Mouse (Mus musculus) neural tube, embryonic 15.5 days (tissue): ENCODE measurements at regions not wholly inside any gene's neighbourhood (a gene's known extent, or its start where the extent isn't known, plus 50 kb on each side); places are given as distances from the start of the nearest gene placed in this dataset.

Experiments used
- ATAC-seq: fragments of 200-750 bp; cut with Nextera tagmentation; 2 replicates; pipeline ENCODE4 v1.8.0; 2017; ENCODE audit warnings: mild to moderate bottlenecking, moderate TSS enrichment, moderate library complexity; ENCODE audit not compliant: low FRiP score
- H3K27ac ChIP-seq: fragments of 300-500 bp; sonication (generic); replicated peaks from 2 replicates; pipeline ENCODE4 v1.5.1; 2015; ENCODE audit warnings: mild to moderate bottlenecking, inconsistent platforms
- H3K27me3 ChIP-seq: fragments of 300-500 bp; sonication (generic); replicated peaks from 2 replicates; pipeline ENCODE4 v1.6.1; 2015; ENCODE audit warnings: inconsistent platforms
- H3K36me3 ChIP-seq: fragments of 300-500 bp; sonication (generic); 2 replicates; pipeline ENCODE4 v1.6.1; 2015; ENCODE audit warnings: inconsistent platforms
- H3K4me1 ChIP-seq: fragments of 300-500 bp; sonication (generic); 2 replicates; pipeline ENCODE4 v1.6.1; 2015; ENCODE audit warnings: inconsistent platforms
- H3K4me2 ChIP-seq: fragments of 300-500 bp; sonication (generic); 2 replicates; pipeline ENCODE4 v1.6.1; 2015; ENCODE audit warnings: inconsistent platforms, mild to moderate bottlenecking, moderate library complexity
- H3K4me3 ChIP-seq: fragments of 300-500 bp; sonication (generic); replicated peaks from 2 replicates; pipeline ENCODE4 v1.5.1; 2015; ENCODE audit warnings: mild to moderate bottlenecking, inconsistent platforms
- H3K9ac ChIP-seq: fragments of 300-500 bp; sonication (generic); replicated peaks from 2 replicates; pipeline ENCODE4 v1.6.1; 2015; ENCODE audit warnings: mild to moderate bottlenecking, inconsistent platforms
- H3K9me3 ChIP-seq: fragments of 300-500 bp; sonication (generic); replicated peaks from 2 replicates; pipeline ENCODE4 v1.6.1; 2016; ENCODE audit warnings: inconsistent platforms
- WGBS: fragments of 180-500 bp; shearing (Covaris S2); methylation state at CpG from one replicate; pipeline ENCODE4 v1.1.7; 2015; ENCODE audit warnings: mixed read lengths; 5-methylcytosine and 5-hydroxymethylcytosine counted together

DNA sequence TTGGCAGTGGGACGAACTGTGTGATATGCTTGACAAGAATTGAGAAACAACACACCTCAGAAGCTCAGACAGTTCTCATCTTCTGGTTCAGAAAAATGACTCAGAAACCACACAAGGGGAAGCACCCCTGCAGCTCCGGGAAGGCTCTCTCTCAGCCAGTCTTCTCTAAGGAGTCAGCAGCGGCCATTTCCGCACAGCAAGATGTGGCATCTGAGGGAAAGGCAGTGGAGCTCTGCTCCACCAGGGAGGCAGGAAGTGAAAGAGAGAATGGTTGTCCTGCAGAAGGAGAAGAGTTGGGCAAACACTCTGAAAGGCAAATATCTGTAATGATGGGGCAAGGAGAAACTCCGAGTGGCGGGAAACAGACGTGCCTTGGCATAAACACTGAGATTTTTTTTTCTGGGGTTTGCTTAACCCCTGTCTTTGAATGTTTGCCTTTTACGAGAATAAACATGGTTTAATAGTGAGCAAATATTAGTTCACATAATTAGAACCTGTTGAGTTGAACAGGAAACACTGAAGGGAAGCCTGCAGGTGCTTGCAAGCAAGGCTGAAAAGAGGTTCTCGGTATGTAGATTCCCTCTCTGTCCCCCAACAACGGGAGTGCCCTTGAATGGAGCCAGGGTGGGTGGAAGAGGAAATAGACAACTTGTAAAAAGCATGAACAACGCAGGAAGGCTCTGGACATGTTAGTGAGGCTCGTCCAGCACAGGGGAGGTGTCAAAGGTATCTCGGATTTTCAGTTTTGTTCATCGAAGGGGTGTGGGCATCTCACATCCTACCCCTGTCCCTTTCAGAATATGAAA lies 75.9 kb upstream of the Gm9887 start:
- H3K9ac ChIP-seq, result no peak overlapping the region
- no peaks in the 10 kb centered on the region for H3K9me3 ChIP-seq
- H3K4me2 ChIP-seq, result peak overlapping the region; percentile 27; the same call in 1 of the 2 replicates
- 70% methylated on average over 14 of the region's 14 CpGs for WGBS
- no peak for ATAC-seq
- peak overlapping the region; percentile 58; the same call in 1 of the 2 replicates for H3K27ac ChIP-seq
- peaks cover 22% of the 10 kb centered on the region for H3K4me1 ChIP-seq
- H3K27me3 ChIP-seq, result no peaks in the 10 kb centered on the region
- H3K36me3 ChIP-seq, result no peaks in the 10 kb centered on the region
- no peak overlapping the region for H3K4me3 ChIP-seq

DNA sequence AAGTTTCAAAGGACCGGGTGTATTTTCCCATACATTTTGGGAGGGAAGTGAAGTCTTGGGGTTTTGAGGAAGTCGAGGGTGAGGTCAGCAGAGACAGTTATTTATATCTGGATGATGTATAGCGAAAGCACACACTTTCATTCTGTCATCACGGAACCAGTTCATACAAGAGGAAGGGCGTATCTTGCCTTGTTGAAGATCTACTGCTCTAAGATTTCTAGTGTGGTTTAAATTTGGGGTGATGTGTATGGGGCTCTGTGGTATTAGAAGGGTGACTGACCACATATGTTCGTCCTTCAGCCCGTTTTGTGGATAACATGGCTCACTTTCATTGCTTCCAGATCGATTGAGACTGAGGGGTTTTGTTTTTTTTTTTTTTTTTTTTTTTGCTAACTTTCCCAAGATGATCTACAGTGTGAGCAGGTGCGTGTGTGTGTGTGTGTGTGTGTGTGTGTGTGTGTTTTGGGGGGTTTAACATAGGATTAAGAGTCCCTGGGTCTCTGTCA lies 75.1 kb upstream of the Gm9887 start:
- H3K9ac ChIP-seq, result no peak overlapping the region
- no peaks in the 10 kb centered on the region for H3K9me3 ChIP-seq
- H3K27me3 ChIP-seq, result no peaks in the 10 kb centered on the region
- WGBS, result 77% methylated on average over 9 of the region's 9 CpGs
- H3K4me3 ChIP-seq, result no peak overlapping the region
- no peak for ATAC-seq
- H3K4me2 ChIP-seq, result 0 out of 2 replicates have a peak overlapping the region, but pooled peaks have one; percentile 51
- peak overlapping the region; percentile 78 for H3K27ac ChIP-seq
- H3K4me1 ChIP-seq, result peaks cover 22% of the 10 kb centered on the region
- no peaks in the 10 kb centered on the region for H3K36me3 ChIP-seq

DNA sequence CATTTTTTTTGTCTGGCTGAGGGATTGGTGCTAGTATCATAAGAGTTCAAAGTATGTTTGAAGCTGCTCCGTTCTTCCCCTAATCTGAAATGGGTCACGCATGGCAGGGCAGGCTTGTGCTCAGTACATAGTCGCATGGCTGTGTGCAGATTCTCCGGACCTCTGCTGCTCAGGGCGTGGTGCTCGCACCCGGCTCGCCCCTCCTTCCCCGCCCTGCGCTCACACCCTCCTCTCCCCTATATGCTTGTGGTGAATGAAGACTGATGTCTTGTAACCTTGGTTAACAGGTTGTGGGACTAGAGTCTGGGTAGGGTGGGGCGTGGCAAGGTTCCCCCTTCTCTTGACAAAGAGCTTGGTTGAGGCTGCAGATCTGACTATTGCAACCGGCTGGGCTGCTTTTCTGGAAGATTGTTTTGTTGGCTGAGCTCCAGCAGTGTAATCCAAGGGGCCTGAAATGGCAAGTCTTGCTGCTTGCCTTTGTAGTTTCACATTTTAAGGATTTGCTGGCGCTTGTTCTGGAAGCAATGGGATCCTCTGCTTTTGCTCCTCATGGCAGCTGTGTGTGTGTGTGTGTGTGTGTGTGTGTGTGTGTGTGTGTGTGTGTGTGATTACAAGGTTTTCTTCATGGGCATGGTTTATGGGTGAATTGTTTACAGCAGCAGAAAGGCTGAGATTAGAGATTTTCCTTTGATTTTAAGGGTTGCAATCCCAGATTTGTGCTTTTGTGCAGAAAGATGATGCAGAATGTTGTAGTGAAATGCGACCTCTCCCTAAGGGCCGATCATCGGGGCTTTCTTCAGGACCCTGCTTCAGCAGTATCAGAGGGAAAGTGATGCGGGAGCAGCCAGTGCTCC lies 74.4 kb upstream of the Gm9887 start:
- peaks cover 22% of the 10 kb centered on the region for H3K4me1 ChIP-seq
- peak overlapping the region; percentile 78 for H3K27ac ChIP-seq
- peak overlapping the region; percentile 51 for H3K4me2 ChIP-seq
- H3K4me3 ChIP-seq, result peak overlapping the region; percentile 4
- H3K36me3 ChIP-seq, result no peaks in the 10 kb centered on the region
- WGBS, result 31% methylated on average over 17 of the region's 17 CpGs
- H3K9ac ChIP-seq, result peak overlapping the region; percentile 18; the same call in 1 of the 2 replicates
- H3K9me3 ChIP-seq, result no peaks in the 10 kb centered on the region
- H3K27me3 ChIP-seq, result no peaks in the 10 kb centered on the region
- ATAC-seq, result peak; percentile 82

DNA sequence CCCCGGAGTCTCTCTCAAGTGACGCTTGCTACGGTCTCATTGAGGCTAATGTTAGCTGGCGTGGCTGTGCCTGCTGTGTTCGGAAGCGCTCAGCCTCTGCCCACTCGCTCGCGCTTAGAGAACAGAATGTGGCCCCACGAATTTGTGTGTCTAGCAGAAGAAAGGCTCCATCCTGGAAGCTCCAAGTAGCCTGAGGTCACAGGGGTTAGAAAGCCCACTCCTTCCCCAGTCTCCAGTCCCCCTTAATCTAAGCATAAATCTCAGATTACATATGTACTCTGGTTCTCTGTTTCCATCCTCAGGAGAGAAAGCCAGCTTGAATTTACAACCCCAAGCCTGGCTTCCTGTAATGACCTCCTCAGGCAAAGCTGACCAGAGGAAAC lies 73.8 kb upstream of the Gm9887 start:
- H3K27me3 ChIP-seq, result no peaks in the 10 kb centered on the region
- ATAC-seq, result peak; percentile 72; the same call in 1 of the 2 replicates
- peaks cover 22% of the 10 kb centered on the region for H3K4me1 ChIP-seq
- peak overlapping the region; percentile 78 for H3K27ac ChIP-seq
- H3K4me2 ChIP-seq, result peak overlapping the region; percentile 51
- H3K9ac ChIP-seq, result peak overlapping the region; percentile 18; the same call in 1 of the 2 replicates
- 7% methylated on average over 10 of the region's 10 CpGs for WGBS
- H3K36me3 ChIP-seq, result no peaks in the 10 kb centered on the region
- H3K4me3 ChIP-seq, result peak overlapping the region; percentile 4
- H3K9me3 ChIP-seq, result no peaks in the 10 kb centered on the region

DNA sequence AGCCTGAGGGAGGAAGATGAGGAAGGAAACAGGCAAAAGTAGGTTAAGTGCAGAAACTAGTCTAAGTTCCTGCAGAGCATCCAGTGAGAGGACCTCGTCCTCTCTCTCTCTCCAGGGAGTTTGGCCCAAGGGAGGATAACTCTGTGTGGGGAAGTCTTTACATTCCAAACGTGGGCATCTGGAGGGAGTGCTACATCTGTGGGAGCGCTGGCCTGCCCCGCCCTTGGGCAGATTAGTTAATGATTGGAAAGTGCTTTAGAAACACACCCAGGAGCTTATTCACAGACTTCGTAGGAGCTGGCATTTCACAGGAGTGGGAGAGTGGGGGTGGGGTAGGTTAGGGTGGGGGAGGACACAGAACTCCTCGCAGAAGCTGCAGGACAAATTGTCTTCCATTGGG lies 70.1 kb upstream of the Gm9887 start:
- Histone ChIP-seq H3K4me1 (peaks cover 15% of the 10 kb centered on the region), H3K4me3 (no peak overlapping the region), H3K9ac (no peak overlapping the region), H3K36me3 (no peaks in the 10 kb centered on the region), H3K4me2 (no peak overlapping the region), H3K27ac (no peak overlapping the region), H3K27me3 (no peaks in the 10 kb centered on the region), H3K9me3 (no peaks in the 10 kb centered on the region)
- WGBS, result 25% methylated on average over 6 of the region's 6 CpGs
- no peak for ATAC-seq

DNA sequence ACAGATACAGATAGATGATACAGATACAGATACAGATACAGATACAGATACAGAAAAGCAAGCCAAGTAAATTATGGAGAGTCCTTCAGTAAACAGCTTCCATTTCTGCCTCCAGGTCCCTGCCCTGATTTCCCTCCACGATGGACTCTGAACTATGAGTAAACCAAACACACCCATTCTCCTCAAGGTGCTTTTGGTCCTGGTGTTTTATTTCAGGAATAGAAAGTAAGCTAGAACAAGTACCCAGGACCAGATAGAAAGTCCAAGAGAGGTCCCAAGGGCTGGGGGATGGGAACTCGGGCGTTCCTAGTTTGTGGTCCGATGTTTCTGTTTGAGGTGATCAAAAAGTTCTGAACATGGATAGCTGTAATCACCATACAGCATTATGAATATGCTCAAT lies 69.5 kb upstream of the Gm9887 start:
- Histone ChIP-seq H3K27ac (no peak overlapping the region), H3K4me3 (no peak overlapping the region), H3K27me3 (no peaks in the 10 kb centered on the region), H3K9me3 (no peaks in the 10 kb centered on the region), H3K9ac (no peak overlapping the region), H3K4me1 (peaks cover 10% of the 10 kb centered on the region), H3K36me3 (no peaks in the 10 kb centered on the region), H3K4me2 (no peak overlapping the region)
- WGBS, result 93% methylated on average over 4 of the region's 4 CpGs
- ATAC-seq, result no peak

DNA sequence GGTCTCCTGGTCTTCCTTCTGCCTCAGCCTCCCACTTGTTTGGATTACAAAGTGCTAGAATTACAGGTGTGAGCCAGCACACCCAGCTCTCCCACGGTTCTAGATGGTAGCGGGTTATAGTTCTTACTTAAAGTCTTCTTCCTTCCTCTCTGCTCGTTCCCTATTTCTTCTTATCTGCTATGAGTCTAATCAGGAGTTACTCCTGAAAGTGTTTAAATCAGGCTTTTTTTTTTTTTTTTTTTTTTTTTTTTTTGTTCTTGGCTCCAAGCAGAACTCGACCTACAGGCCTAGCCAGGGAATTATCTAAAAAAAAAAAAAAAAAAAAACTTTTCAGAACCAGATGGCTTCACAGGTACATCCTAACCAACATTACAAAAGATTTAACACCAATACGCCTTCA lies 66.0 kb upstream of the Gm9887 start:
- Histone ChIP-seq H3K27me3 (no peaks in the 10 kb centered on the region), H3K9ac (no peak overlapping the region), H3K36me3 (no peaks in the 10 kb centered on the region), H3K4me2 (no peak overlapping the region), H3K27ac (no peak overlapping the region), H3K4me3 (no peak overlapping the region), H3K9me3 (no peaks in the 10 kb centered on the region), H3K4me1 (no peaks in the 10 kb centered on the region)
- no peak for ATAC-seq
- WGBS, result 88% methylated on average over 5 of the region's 5 CpGs

DNA sequence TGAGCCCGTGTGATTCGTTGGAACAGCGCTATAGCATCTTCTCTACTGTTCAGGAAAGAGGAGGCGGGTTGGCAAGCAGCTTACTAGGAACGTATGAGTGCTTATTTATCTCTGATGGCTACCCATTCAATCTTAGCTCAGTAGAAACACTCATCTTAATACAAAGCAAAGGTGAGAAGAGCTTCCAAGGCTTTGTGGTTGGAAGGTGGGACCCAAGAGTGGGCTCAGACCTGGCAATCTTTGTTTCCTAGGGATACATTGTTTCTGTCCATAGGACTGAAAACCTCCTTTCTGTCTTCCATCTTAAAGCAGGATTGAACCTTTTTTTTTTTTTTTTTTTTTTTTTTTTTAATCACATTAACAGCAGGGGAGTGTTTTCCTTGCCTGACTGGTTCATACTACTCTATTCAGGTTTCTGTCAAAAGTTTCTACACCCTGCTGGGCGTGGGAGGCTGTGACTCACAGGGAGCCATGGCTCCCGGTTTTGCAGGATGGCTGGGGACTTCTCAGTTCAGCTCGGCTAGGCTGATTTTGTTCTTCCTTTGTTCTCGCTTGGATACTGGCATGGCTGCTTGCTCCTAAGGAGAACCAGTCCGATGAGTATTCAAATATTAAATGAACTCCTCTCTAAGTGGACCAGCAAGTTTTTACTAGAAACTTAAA lies 64.7 kb upstream of the Gm9887 start:
- H3K4me3 ChIP-seq, result no peak overlapping the region
- H3K4me2 ChIP-seq, result no peak overlapping the region
- no peaks in the 10 kb centered on the region for H3K9me3 ChIP-seq
- H3K9ac ChIP-seq, result no peak overlapping the region
- no peaks in the 10 kb centered on the region for H3K4me1 ChIP-seq
- no peaks in the 10 kb centered on the region for H3K36me3 ChIP-seq
- H3K27me3 ChIP-seq, result no peaks in the 10 kb centered on the region
- no peak overlapping the region for H3K27ac ChIP-seq
- 42% methylated on average over 10 of the region's 10 CpGs for WGBS
- ATAC-seq, result no peak

DNA sequence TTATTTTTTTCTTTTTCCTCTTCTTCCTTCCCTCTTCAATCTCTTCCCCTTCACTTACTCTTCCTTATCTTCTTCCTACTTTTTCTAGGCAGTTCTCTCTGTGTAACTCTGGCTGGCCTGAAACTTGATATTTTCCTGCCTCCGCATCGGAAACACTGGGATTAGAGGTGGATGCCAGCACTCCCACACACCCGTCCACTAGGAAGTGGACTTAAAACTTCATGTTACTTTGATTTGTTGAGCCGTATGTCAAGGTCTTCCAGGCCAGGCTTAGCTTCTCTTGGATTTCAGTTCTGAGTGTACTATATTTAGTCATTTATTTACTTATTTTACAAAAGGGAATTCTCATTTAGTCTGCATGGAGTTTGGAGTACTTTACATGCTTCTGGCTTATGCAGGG lies 62.1 kb upstream of the Gm9887 start:
- Histone ChIP-seq H3K4me2 (no peak overlapping the region), H3K9ac (no peak overlapping the region), H3K9me3 (no peaks in the 10 kb centered on the region), H3K4me1 (no peaks in the 10 kb centered on the region), H3K4me3 (no peak overlapping the region), H3K36me3 (no peaks in the 10 kb centered on the region), H3K27ac (no peak overlapping the region), H3K27me3 (no peaks in the 10 kb centered on the region)
- no peak for ATAC-seq
- WGBS, result 91% methylated on average over 4 of the region's 4 CpGs

DNA sequence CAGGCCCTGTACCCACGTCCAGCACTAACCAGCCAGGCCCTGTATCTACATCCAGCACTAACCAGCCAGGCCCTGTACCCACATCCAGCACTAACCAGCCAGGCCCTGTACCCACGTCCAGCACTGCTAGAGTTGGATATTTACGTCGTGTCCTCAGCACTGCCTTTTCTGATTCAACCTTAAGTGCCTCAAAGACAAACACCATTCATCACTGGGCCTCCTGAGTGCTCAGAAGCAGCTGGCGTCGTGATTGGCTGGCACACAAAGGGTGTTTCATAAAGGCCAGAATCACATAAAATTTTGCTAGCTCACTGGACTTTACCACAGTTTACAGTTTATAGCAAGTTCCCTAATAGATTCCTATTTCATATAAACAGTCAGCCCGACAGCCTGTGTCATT lies 59.8 kb upstream of the Gm9887 start:
- H3K9me3 ChIP-seq, result no peaks in the 10 kb centered on the region
- no peaks in the 10 kb centered on the region for H3K27me3 ChIP-seq
- no peaks in the 10 kb centered on the region for H3K36me3 ChIP-seq
- H3K27ac ChIP-seq, result no peak overlapping the region
- no peak overlapping the region for H3K9ac ChIP-seq
- no peak overlapping the region for H3K4me2 ChIP-seq
- H3K4me3 ChIP-seq, result no peak overlapping the region
- ATAC-seq, result no peak
- 25% methylated on average over 7 of the region's 7 CpGs for WGBS
- no peaks in the 10 kb centered on the region for H3K4me1 ChIP-seq

DNA sequence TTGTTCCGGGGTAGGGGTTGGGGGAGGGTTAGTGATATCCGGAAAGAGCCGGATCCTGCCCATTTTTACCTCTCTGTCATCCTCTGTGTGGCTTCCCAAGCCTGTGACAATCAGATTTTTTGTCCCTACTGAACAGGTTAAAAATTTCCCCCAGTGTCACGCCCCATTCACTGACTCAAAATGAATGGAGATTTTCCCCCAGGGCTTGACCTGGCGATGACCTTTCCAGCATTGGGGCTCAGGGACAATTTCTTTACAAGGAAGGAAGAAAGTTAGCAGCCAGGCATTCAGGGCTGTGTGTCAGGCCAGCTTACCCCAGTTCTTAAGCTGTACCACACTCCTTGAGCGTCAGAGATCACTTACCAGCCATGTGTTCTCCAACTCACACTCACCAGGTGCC lies 55.9 kb upstream of the Gm9887 start:
- 55% methylated on average over 6 of the region's 6 CpGs for WGBS
- Histone ChIP-seq H3K27ac (no peak overlapping the region), H3K4me2 (no peak overlapping the region), H3K4me1 (no peaks in the 10 kb centered on the region), H3K9me3 (no peaks in the 10 kb centered on the region), H3K27me3 (no peaks in the 10 kb centered on the region), H3K4me3 (no peak overlapping the region), H3K36me3 (no peaks in the 10 kb centered on the region), H3K9ac (no peak overlapping the region)
- ATAC-seq, result no peak
